Mouse (Mus musculus) urinary bladder, postnatal 14 days (tissue): ENCODE results near the gene 1110051M20Rik.
A peak's percentile ranks its signal among the peaks of the same experiment; 100 is the strongest.

Source experiments
- DNase-seq: peaks from one replicate; pipeline ENCODE4 v3.0.0; 2021; ENCODE audit warnings: low spot score

1110051M20Rik gene

GRCm38 (mm10) chr2:91413811-91414210, 30.7 kb downstream of the 1110051M20Rik start:
- no peak for DNase-seq

- DNase-seq, result no peak
Observed at GRCm38 (mm10) chr2:91412361-91412760, 32.1 kb downstream of the 1110051M20Rik start.

- DNase-seq, result no peak
Observed at GRCm38 (mm10) chr2:91411473-91411872, 33.0 kb downstream of the 1110051M20Rik start.

- DNase-seq, result no peak
Observed at GRCm38 (mm10) chr2:91408031-91408430, 36.5 kb downstream of the 1110051M20Rik start.

- no peak for DNase-seq
Observed at GRCm38 (mm10) chr2:91405071-91405470, 39.4 kb downstream of the 1110051M20Rik start.

GRCm38 (mm10) chr2:91399727-91400126, 44.8 kb downstream of the 1110051M20Rik start:
- DNase-seq, result no peak

- no peak for DNase-seq
Observed at GRCm38 (mm10) chr2:91399168-91399567, 45.3 kb downstream of the 1110051M20Rik start.

GRCm38 (mm10) chr2:91394078-91394477, 50.4 kb downstream of the 1110051M20Rik start:
- no peak for DNase-seq

GRCm38 (mm10) chr2:91388738-91389137, 55.8 kb downstream of the 1110051M20Rik start:
- no peak for DNase-seq

- DNase-seq, result no peak
Observed at GRCm38 (mm10) chr2:91388281-91388680, 56.2 kb downstream of the 1110051M20Rik start.

- DNase-seq, result no peak
Observed at GRCm38 (mm10) chr2:91387287-91387958, 57.1 kb downstream of the 1110051M20Rik start.

GRCm38 (mm10) chr2:91386547-91387286, 57.8 kb downstream of the 1110051M20Rik start:
- DNase-seq, result no peak

- DNase-seq, result no peak
Observed at GRCm38 (mm10) chr2:91383294-91383693, 61.2 kb downstream of the 1110051M20Rik start.

- no peak for DNase-seq
Observed at GRCm38 (mm10) chr2:91377038-91377437, 67.5 kb downstream of the 1110051M20Rik start.

- no peak for DNase-seq
Observed at GRCm38 (mm10) chr2:91370314-91370713, 74.2 kb downstream of the 1110051M20Rik start.

- no peak for DNase-seq
Observed at GRCm38 (mm10) chr2:91363272-91363671, 81.2 kb downstream of the 1110051M20Rik start.

- peak; percentile 49 for DNase-seq
Observed at GRCm38 (mm10) chr2:91361068-91361528, 83.4 kb downstream of the 1110051M20Rik start.

GRCm38 (mm10) chr2:91355767-91356166, 88.7 kb downstream of the 1110051M20Rik start:
- DNase-seq, result no peak

- no peak for DNase-seq
Observed at GRCm38 (mm10) chr2:91354727-91355403, 89.6 kb downstream of the 1110051M20Rik start.

GRCm38 (mm10) chr2:91353854-91354253, 90.7 kb downstream of the 1110051M20Rik start:
- no peak for DNase-seq

GRCm38 (mm10) chr2:91351841-91352240, 92.7 kb downstream of the 1110051M20Rik start:
- DNase-seq, result no peak

GRCm38 (mm10) chr2:91349974-91350457, 94.5 kb downstream of the 1110051M20Rik start:
- DNase-seq, result no peak

GRCm38 (mm10) chr2:91348936-91349335, 95.6 kb downstream of the 1110051M20Rik start:
- no peak for DNase-seq
